Mouse (Mus musculus) liver, postnatal 0 days (tissue): ENCODE results near the gene Neurod2.
A peak's percentile ranks its signal among the peaks of the same experiment; 100 is the strongest.

Experiments used
- CTCF ChIP-seq: sonication (generic); IDR thresholded peaks from 2 replicates; pipeline ENCODE4 v1.5.1; 2016; ENCODE audit warnings: antibody characterized with exemption, low read depth
- EP300 ChIP-seq: IDR thresholded peaks from 2 replicates; pipeline ENCODE4 v1.6.1; 2016; ENCODE audit warnings: antibody characterized with exemption, low read depth, mild to moderate bottlenecking

DNA sequence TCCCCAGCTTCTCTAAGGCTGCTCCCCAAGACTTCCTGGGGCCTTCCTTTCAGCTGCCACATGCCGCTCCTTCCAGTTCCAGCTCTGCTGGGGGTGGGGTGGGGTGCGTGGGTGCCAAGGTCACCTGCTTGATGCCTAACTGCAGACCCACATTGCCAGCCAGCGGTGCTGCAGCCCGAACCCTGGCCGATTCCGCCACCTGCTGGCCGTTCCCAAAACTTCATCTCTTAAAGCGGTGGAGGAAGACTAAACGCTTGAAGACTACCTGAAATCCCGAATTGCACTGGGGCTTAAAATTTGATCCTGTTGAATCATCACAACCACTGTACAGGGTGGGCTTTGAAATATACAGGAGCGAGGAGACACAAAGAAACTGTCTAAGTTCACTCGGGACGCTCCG is 15.8 kb upstream of the Neurod2 start:
- no peak for TF ChIP-seq EP300
- peak; percentile 85 for TF ChIP-seq CTCF
